Mouse (Mus musculus) layer of hippocampus, postnatal 10 days (tissue): ENCODE results near the gene Rftn1. TPM values are rescaled to one million over a fixed set of nuclear protein-coding genes. Genes with fewer than 3 reads are reported as not detected.
A peak's percentile ranks its signal among the peaks of the same experiment; 100 is the strongest.

Experiments
- DNase-seq, 2 experiments: peaks; one replicate each; pipeline ENCODE4 v3.0.0; 2021; ENCODE audit warnings: low spot score in 2 of 2
- total RNA-seq, 2 experiments: library from RNA; stranded (reverse); gene quantifications; 2 replicates each; pipeline ENCODE4 v1.2.3; 2021

Gene Rftn1
- total RNA-seq, 2 experiments from 2014 or later = 22.1 to 23.2 TPM

DNA sequence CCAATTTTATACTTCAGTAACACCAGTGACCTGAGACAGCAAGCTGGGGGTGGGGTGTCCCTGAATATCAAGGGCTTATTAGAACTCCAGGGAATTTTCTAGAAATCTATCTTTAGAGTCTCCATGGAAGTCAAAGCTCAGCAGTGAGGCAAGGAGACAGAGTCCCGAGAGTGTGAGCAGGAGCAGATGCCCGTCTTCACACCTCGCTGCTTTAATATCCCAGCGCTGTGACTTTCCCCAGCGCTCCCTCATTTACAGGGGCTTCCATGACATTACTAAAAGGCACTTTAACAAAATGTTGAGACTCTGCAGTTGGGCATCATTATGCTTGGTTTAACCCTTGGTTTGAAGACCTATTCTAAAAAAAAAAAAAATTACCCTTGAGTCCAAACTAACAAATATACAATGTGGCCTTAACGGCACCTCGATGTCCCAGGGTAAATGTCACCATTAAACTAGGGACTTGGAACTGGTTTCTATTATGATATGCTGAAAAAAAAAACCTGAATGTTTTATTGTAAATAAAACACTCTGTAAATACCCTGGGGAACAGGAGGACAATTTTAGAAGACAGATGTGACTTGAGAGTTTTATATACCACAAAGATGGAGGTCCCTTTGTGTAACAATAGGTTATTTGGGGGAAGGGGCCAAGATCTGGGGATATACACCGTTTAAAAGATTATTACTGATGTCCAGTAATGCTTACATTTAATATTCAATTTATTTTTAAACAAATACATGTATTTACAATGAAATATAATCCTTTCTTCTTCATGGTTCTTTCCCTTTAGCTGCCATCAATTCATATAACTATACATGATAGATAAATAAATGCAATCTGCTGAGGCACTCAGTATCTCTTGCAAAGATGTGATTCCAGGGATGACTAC, 123.4 kb downstream of the Rftn1 start:
- no peak for DNase-seq

DNA sequence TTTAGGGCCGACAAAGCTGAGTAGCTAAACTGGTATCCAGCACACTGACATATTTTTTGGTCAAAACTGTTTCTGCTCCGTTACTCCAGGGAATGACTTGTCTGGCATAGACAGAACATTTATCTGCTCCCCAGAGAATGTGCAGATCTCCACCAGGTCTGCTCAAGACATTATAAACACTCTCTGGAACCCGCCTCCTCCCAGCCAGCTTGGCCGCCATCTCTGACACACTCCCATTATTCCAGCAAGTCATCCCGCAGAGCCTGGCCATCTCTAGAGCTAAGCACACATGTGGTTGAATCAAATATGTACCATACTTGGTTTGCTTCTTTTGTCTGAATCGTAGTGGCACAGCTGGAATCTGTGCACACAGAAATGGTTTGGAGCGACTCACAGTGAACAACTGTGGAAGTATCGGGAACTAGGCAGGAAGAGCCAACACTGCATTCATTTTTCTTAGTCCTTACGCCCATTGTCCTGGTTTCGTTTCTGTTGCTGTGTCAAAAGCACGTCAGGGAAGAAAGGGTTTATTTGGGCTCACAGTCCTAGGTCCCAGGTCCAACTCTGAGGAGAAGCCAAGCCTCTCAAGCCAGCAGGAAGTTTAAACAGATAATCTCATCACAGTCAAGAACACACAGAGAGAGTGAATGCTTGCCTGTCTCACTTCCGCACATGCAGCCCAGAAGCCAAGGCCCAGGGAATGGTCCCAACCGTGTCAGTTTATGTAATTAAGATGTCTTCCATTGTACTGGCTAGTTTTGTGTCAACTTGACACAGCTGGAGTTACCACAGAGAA, 126.4 kb downstream of the Rftn1 start:
- DNase-seq = no peak

DNA sequence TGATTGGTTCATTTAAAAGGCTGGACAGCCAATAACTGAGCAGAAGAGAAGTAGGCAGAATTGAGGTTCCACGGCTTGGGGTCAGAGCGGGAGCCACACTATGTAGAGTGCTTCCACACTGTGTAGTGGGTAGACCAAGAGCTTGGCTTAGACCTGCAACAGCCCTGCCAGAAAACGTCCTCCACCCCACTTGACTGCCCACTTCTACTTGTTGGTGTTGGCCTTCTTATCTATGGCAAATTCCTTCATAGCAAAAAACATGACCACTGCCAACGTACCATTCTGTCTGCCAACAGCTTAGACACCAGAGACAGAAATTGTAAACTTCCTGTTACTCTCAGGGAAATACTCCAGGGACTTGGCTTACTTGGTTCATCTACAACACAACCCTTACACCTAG, 127.8 kb downstream of the Rftn1 start:
- no peak for DNase-seq

DNA sequence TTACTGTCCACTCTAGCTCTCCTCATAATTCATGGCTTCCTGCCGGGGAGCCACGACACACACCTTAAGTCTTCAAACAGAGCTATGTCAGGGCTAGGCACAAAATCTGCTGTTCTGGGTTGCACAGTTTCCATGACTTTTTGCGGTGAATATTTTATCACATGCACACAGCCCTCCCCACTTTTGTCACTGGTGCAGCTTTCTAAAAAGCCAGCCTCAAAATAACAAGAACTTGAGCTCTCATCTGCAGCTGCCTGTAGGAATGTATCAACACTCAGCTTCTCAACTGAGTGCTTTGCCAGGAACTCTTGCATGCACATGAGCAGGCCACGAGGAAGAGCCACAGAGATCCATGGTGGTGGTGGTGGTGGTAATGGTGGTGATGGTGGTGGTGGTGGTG, 129.0 kb downstream of the Rftn1 start:
- no peak for DNase-seq

DNA sequence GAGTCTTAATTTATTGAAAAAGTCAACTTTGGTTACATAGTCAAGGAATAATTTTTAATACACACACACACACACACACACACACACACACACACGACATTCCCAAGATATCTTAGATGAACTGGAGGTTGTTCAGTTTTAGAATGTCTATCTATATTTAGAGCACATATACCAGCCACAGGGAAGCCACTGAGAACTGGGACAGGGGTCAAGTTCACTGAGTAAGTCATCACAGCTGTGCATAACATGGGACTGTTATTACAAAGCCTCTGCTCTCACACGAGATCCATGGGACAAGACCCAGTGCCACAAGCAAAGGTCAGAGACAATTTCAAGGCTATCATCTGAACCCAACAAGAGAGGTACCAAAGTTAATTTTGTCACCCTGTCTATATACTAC, 130.3 kb downstream of the Rftn1 start:
- DNase-seq = no peak

DNA sequence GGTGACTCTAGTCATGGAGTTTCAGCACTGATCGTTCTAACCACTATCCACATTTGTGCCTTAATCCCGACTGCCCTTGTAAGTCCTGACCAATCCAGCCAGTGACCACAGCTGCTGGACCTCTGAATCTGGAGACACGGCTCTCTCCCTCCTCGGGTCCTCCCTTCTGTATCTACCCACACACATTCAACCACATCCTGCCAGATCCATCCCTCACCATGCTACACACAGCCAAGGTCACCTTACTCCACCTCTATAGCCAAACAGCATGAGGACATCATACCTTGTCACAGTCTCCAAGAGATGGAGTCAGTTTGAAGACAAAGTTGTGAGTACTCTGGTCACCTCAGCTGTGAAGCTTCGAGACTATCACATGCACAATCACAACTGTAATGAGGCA, 131.1 kb downstream of the Rftn1 start:
- no peak for DNase-seq

DNA sequence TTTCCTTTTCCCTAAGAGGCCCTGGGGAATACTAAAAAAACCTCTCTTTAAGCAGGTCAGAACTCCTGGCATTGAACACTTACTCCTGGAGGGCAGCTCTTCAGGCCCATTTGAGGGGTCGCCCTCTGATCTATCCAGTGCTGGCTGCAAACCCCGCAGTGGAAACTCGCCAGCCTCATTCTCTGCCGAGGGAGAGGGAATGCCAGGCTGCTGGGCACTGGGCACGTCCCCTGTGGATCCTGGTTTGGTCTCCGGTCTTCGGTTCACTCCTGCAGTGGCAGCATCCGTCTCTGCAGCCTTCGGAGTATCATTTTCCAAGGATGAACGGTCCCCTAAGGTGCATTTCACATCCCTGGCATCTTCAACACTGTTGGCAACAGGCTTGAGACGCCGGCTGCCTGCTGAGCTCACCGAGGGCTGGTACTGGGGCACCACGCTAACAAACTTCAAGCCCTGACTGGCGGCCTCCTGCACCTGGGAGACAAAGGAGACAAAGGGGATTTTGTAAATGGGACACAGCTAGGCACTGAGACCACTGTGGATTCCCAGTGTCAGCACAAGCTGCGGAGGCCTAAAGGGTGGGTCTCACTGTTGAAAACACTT, 135.2 kb downstream of the Rftn1 start:
- DNase-seq = peak; percentile 60 to 64

DNA sequence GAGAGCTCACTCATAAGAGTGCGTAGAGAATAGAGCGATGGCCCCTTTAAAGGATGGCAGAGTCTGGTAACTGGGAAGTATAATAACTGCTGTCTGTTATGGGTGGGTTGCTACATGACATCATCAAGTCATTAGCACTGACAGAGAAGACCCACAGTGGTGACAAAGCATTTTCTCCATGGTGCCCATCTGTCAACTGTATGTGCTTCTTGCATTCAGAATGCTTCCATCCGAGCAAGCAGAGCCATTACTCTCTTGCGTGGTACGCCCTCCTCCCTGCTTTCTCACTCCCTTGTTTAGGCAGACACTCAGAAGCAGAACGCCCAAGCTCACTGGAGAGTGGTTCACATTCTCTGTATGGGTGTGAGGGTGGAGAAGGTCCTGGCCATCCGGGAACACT, 135.9 kb downstream of the Rftn1 start:
- peak; percentile 30 to 43 for DNase-seq

DNA sequence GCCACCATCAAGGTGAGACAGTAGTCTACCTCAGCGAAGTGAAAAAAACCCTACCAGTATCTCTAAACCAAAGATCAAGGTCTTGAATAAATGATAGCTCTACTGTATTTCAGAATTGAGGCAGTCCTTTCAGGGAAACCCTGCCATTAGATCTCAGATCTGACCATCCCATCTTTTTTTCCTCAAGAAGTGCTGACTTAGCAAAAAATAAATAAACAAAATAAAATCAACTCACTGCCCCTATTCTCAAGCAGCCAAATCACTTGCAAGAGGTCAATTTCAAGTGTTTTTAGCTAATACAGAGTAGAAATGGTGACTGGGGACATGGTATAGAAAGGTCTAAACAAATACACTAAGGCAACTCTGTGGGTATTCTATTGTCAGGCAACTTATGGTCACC, 136.5 kb downstream of the Rftn1 start:
- DNase-seq = no peak

DNA sequence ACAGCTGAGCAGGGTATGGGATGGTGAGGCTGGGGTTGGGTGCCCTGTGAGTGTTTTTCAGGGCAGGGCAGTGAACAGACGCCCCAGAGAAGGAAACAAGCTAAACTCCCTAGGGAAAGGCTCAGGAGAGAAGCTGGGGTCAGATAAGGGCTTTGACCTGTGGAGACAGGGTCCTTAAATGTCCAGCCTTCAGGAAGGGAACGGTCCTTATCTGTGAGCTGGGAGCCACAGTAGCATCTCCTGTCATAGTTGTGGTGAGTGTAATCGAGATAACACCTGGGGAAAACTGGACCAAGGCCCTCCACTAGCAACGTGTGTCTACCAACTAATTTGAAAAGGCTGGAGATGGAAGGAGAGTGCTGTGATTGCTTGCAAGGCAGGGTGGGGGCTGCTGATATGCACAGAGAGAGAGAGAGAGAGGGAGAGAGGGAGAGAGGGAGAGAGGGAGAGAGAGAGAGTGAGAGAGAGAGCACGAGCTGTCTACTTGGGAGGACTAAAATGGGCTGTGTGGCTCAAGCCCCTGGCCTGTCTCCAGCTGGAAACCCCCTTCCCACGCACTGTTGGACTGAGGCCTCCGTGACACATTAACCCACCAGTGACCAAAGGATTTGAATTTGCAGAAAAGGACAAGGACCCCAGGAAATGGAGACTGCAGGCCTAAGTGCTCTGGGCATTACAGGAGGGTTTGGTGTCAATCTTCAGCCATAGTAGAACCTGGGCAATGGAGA, 137.6 kb downstream of the Rftn1 start:
- DNase-seq = no peak

DNA sequence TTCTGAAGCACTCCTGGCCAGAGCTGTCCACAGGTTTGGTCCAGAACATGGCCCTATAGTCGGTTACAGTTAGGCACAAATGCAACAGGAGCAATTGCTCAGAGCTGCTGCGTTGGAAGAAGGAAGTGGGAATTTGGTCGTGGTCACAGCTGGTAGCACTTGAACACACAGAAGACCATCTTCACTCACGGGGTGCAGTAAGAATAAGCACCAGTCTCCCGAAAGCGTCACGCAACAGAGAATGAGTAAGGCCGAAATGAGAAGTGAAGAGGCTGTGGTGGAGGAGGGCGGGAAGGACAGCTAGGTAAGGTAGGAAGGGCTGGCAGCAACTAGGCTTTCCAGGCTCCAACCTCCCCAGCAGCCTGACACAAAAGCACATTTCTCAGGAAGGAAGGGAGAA, 140.0 kb downstream of the Rftn1 start:
- DNase-seq = no peak

DNA sequence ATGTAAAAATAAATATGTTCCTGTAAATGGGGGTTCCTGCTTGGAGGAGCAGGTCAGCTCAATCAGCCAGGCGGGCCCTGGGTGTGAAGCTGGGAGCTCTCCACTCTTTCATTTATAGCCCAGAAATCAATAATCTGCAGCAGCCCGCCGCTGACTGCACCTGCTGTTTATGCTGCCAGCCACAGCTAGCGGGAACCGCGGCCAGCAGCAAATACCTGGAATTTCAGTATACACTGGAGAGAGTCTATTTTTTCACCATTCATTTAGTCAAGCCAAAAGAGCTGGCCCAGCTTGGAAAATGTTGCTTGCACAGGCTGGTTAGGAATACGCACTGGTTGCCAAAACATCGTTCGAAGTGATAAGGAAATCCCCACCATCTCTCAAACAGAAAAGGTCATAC, 142.3 kb downstream of the Rftn1 start:
- DNase-seq = no peak

DNA sequence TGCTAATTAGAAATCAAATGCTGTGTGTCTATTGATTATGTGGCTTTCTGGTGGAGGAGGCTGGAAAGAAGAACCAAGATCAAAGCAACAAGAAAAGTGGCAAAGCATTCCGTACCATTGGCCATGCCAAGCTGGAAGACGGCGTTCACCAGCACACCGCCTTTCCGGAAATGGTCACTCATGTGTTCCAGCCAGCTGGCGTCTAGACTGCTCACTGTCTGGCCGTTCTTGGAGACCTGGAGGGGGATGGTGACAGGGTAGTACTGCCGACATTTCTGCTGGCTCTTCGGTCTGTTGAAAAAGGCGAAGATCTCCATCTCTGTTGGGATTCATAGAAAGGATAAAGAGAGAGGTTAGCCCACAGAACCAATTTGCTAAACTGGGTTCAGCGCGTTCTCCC, 143.3 kb downstream of the Rftn1 start:
- DNase-seq = peak in 1 of 2 experiments; percentile 30

DNA sequence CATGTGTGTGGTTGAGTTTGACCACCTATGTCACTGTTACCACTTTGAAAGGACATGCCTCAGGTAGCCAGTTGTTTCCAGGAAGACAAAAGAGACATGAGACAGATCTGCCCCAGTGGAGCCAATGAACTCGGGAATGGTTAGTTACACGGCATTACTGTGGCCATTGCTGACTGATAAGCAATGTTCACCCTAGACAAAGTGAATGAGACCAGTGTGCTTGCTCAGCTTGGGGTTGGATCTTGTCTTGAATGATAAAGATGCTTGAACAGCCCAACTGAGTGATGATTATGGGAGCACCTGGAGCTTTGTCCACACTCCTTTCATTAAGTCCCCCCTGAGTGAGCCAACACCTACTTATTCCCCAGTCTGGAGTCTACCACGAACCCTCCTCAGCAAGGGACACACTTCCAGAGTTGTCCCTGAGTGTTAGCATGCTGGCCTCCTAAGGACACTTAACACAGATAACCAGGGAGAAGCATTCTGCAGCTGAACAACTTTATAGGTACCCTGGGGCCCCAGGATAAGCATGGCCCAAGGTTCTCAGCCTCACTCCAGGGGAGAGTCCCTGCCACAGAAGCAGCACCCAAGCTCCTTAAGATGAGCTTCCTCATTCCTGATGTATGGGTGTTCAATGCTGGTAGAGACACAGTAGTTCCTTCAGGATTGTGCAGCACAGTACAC, 149.6 kb downstream of the Rftn1 start:
- DNase-seq = no peak

DNA sequence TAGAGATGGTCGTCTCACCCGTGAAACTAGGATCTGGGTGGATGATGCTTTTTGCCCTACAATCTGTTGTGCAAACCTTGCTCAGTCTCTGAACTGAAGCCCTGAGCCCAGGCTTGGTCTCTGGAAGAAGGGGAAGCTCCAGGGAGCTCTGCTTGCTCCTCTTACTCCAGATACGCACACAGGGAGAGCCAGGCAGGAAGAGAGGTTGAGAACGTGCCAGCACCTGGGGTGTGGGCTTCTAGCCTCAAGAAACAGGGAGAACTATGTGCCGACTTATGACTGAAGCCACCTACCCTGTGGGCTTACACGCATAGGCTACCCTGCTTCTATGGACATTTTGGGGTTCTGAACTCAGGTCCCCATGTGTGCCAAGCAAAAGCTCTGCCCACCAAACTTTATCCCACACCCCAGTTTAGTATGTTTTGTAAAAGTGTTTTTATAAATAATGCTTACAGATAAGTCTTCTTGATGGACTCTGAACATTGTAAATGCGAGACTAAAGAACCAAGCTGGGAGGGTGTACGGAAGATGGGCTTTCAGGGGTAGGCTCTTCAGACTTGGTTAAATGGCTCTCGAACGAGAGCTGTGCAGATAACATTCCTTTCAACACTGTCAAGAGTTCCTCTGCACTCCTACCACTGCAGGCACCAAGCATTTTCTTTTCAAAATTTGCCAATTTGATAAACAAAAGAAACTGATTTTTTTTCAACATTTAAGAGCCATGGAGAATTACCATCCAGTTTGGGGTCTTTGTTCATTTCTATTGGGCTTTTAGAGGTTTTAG, 152.4 kb downstream of the Rftn1 start:
- DNase-seq = no peak

DNA sequence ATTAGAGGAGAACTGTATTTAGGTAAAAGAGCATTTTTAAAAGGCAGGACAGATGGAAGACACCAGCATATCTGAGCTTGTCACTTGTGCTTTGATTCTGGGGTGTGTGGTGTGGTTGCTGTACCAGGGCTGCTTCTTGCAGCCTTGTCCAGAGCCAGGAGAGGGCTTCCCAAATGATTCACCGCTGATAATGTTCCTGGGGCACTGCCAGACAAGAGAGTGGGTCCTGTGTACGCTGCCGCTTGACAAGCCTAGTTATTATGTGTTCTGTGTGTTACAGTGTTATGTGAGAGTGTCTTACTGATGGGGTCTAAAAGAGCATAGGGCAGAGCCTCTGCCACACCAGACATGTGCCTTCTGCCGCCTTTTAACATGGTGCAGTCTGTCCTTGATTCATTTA, 153.1 kb downstream of the Rftn1 start:
- peak in 1 of 2 experiments; percentile 41 for DNase-seq

DNA sequence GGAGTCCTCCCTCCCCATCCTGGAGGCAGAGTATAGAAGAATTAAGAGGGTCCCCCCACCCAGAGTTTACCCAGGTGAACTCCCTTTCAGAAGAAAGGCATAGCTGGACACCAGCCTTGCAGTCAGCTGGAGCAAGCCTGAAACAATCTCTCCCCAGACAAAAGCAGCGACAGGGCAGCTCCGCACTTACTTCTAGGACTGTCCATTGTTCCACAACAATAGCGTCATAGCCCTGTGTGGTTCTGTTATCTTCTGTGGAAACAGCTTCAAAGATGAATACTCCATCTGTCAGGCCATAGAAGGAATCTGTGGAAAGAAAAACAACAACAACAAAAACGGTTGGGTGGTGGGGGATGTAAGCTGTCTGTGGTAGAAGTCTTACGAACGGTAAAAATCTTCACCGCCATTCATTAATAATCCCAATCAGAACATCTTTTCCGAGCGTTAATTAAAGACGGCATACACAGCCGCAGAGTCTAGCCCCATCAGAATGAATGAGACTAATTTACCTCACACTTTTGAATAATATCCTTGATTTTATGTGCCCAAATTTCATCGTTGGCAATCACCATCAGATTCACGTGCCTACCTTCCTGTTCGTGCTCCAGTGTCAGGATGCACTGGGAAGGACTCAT, 153.6 kb downstream of the Rftn1 start:
- DNase-seq = no peak

DNA sequence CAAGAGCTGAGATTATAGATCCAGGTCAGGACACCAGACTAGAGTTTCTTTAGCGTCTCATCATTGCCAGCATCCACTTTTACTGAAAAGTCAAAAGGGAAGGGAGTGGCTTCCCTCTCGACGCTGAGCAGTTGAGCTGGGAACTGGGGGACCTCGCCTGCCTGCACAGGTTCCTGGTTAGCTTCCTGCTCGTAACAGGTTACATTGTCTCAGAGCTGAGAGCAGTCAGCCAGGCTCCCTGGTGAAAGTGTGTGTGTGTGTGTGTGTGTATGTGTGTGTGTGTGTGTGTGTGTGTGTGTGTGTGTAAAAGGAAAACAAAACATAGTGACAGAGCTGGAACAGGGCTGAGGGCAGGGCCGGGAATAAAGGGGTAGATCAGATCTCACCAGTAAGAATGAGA, 156.8 kb downstream of the Rftn1 start:
- DNase-seq = no peak
